Mouse (Mus musculus) bone marrow macrophage, adult 2 months (primary cell): ENCODE measurements around the gene Fkbp15.

Experiments
- CTCF ChIP-seq: IDR thresholded peaks from 2 replicates; pipeline ENCODE4 v1.5.1; 2012; ENCODE audit warnings: low read depth, mild to moderate bottlenecking, low read length, moderate library complexity
- POLR2A ChIP-seq: IDR thresholded peaks from 2 replicates; pipeline ENCODE4 v1.6.1; 2012; ENCODE audit warnings: mild to moderate bottlenecking, low read depth, low read length, borderline replicate concordance

GRCm38 (mm10) chr4:62281319-62281718 lies 79.0 kb downstream of the Fkbp15 start:
- no peak for TF ChIP-seq POLR2A
- no peak for TF ChIP-seq CTCF
